Mouse (Mus musculus) midbrain, embryonic 14.5 days (tissue): ENCODE data around the gene Cyb561. TPM values are rescaled to one million over a fixed set of nuclear protein-coding genes. Genes with fewer than 3 reads are reported as not detected.
A peak's percentile ranks its signal among the peaks of the same experiment; 100 is the strongest.

Experiments used
- ATAC-seq: fragments of 200-750 bp; cut with Nextera tagmentation; 2 replicates; pipeline ENCODE4 v1.8.0; 2017; ENCODE audit warnings: moderate number of reproducible peaks, moderate library complexity; ENCODE audit not compliant: low FRiP score, low TSS enrichment
- DNase-seq: peaks from one replicate; pipeline ENCODE4 v3.0.0-alpha.2; 2015
- H3K27ac ChIP-seq: fragments of 300-500 bp; sonication (generic); replicated peaks from 2 replicates; pipeline ENCODE4 v1.5.1; 2014; ENCODE audit warnings: mild to moderate bottlenecking, low read depth, low read length, moderate library complexity
- H3K27me3 ChIP-seq: fragments of 300-500 bp; sonication (generic); 2 replicates; pipeline ENCODE4 v1.6.1; 2014; ENCODE audit warnings: low read length, control low read depth, mixed read lengths; ENCODE audit not compliant: control insufficient read depth, insufficient read depth
- H3K36me3 ChIP-seq: fragments of 300-500 bp; sonication (generic); 2 replicates; pipeline ENCODE4 v1.6.1; 2014; ENCODE audit warnings: low read length, control low read depth; ENCODE audit not compliant: control insufficient read depth, insufficient read depth
- H3K4me1 ChIP-seq: fragments of 300-500 bp; sonication (generic); 2 replicates; pipeline ENCODE4 v1.6.1; 2014; ENCODE audit warnings: mild to moderate bottlenecking, antibody characterized with exemption, low read length, control low read depth; ENCODE audit not compliant: control insufficient read depth, insufficient read depth
- H3K4me2 ChIP-seq: fragments of 300-500 bp; sonication (generic); 2 replicates; pipeline ENCODE4 v1.6.1; 2014; ENCODE audit warnings: mild to moderate bottlenecking, low read length, moderate library complexity
- H3K4me3 ChIP-seq: fragments of 300-500 bp; sonication (generic); replicated peaks from 2 replicates; pipeline ENCODE4 v1.5.1; 2014; ENCODE audit warnings: low read depth, low read length
- H3K9ac ChIP-seq: fragments of 300-500 bp; sonication (generic); replicated peaks from 2 replicates; pipeline ENCODE4 v1.6.1; 2014; ENCODE audit warnings: mild to moderate bottlenecking, low read length, moderate library complexity
- H3K9me3 ChIP-seq: fragments of 300-500 bp; sonication (generic); 2 replicates; pipeline ENCODE4 v1.6.1; 2016; ENCODE audit warnings: low read length, control low read depth, mixed read lengths; ENCODE audit not compliant: control insufficient read depth
- WGBS: fragments of 180-500 bp; shearing (Covaris S2); extraction: QIAGEN DNeasy Blood & Tissue Kit; methylation state at CpG from one replicate; pipeline ENCODE4 v1.1.7; 2014; 5-methylcytosine and 5-hydroxymethylcytosine counted together
- polyA plus RNA-seq: library from polyadenylated mRNA; unstranded; fragments of >200 nt; fragmentation: Nextera tagmentation; extraction: Ambion mirVana; gene quantifications from 2 replicates; pipeline ENCODE4 v1.2.1, GENCODE M21; 2014

The Cyb561 gene
- polyA plus RNA-seq, 1 experiment from 2014 or later, result 45.7 TPM

DNA sequence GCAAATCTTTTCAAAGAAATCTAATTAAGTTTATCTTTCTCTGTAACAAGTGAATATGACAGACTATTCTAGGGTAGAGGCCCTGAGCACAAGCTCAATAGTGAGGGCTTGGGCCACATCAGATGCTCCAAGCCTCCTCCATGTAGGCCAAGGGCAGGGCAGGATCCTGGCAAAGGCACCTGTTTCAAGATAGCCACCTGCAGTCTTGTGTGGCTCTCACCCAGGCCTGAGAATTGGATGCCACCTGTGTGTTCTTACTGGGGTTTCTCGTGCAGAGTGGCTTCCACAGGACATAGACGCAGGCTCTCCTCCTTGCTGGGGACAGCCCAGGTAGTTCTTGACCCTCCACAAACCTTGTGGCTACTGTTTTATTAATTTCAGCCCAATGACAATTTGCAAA is 25.1 kb upstream of the Cyb561 start:
- ATAC-seq (no peak), DNase-seq (no peak)
- Histone ChIP-seq H3K4me2 (no peak overlapping the region), H3K27ac (no peak overlapping the region), H3K9me3 (no peaks in the 10 kb centered on the region), H3K36me3 (no peaks in the 10 kb centered on the region), H3K9ac (no peak overlapping the region), H3K4me1 (no peaks in the 10 kb centered on the region), H3K4me3 (no peak overlapping the region), H3K27me3 (no peaks in the 10 kb centered on the region)
- WGBS, result 73% methylated on average over 2 of the region's 2 CpGs

DNA sequence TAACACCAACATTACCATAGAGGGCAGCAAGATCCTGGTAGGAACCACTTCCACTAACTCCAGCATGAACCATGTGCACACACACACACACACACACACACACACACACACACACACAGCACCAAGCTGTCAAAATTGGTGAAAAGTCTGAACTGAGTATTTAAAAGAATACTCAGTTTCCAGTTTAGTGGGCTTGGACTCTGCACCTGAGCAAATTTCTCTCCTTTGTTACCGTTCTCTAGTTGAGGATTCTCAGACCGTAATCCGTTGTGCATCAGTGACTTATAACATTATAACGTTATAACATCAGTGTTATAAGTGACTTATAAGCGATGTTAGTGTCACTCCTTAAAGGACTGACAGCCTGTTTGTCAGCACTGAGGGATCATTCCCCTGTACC is 22.5 kb upstream of the Cyb561 start:
- DNase-seq (no peak), ATAC-seq (no peak)
- Histone ChIP-seq H3K9ac (no peak overlapping the region), H3K27ac (no peak overlapping the region), H3K4me1 (no peaks in the 10 kb centered on the region), H3K36me3 (no peaks in the 10 kb centered on the region), H3K9me3 (no peaks in the 10 kb centered on the region), H3K4me2 (no peak overlapping the region), H3K27me3 (no peaks in the 10 kb centered on the region), H3K4me3 (no peak overlapping the region)
- WGBS, result 88% methylated on average over 5 of the region's 5 CpGs

DNA sequence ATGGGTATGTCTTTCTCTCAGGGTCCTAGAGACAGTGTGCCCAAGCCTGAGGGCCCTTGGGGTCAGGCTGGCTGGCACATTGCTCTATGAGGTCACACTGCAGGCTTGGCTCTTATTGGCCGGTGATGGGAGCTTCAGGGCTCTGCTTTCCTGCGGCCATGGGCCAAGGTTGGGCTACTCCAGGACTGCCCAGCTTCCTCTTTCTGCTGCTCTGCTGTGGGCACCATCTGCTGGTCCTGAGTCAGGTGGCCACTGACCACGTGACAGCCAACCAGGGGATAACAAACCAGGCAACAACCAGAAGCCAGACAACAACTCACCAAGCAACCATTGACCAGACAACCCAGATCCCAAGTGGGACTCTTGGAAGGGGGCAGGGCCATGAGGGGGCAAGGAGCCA is 21.9 kb upstream of the Cyb561 start:
- ATAC-seq (no peak), DNase-seq (no peak)
- WGBS, result 82% methylated on average over 3 of the region's 3 CpGs
- H3K27me3 ChIP-seq, result no peaks in the 10 kb centered on the region
- H3K27ac ChIP-seq, result no peak overlapping the region
- no peaks in the 10 kb centered on the region for H3K4me1 ChIP-seq
- H3K36me3 ChIP-seq, result no peaks in the 10 kb centered on the region
- no peak overlapping the region for H3K4me3 ChIP-seq
- H3K4me2 ChIP-seq, result no peak overlapping the region
- H3K9me3 ChIP-seq, result no peaks in the 10 kb centered on the region
- no peak overlapping the region for H3K9ac ChIP-seq

DNA sequence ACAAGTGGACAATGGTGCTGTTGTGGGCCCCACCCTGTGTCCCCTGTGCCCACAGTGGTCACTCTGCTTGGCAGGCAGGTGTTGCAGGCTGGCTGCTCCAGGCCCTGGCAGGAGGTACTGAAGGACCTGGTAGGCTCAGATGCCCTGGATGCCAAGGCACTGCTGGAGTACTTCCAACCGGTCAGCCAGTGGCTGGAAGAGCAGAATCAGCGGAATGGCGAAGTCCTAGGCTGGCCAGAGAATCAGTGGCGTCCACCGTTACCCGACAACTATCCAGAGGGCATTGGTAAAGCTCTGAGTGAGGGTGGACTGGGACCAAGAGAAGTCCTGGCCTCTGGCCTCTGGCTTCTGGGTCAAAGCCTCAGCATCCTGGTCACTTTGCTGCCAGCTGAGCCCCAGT is 21.5 kb upstream of the Cyb561 start:
- DNase-seq (no peak), ATAC-seq (no peak)
- 94% methylated on average over 6 of the region's 6 CpGs for WGBS
- Histone ChIP-seq H3K27me3 (no peaks in the 10 kb centered on the region), H3K4me3 (no peak overlapping the region), H3K4me1 (no peaks in the 10 kb centered on the region), H3K9ac (no peak overlapping the region), H3K9me3 (no peaks in the 10 kb centered on the region), H3K4me2 (no peak overlapping the region), H3K36me3 (no peaks in the 10 kb centered on the region), H3K27ac (no peak overlapping the region)

DNA sequence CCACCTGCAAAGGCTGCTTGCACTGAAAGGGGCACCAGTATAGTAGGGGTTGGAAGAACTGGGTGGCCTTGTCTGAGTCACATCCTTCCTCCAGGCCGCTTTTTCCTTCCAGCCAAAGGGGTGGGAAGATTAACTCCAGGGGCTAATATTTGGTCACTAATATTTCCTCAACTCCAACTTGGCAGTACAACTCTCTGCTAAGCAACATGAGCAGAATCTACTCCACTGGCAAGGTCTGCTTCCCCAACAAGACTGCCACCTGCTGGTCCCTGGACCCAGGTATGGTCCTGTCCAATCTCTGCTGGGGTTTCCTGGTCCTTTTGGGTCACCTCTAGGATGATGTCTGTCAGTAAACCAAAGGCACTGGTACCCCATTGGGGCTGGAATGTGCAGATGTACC is 16.4 kb upstream of the Cyb561 start:
- H3K4me1 ChIP-seq, result peaks cover 3% of the 10 kb centered on the region; the same call in 1 of the 2 replicates
- H3K27ac ChIP-seq, result no peak overlapping the region
- peak; percentile 51 for DNase-seq
- WGBS, result 73% methylated on average over 1 of the region's 1 CpGs
- no peak for ATAC-seq
- H3K9me3 ChIP-seq, result no peaks in the 10 kb centered on the region
- H3K4me2 ChIP-seq, result no peak overlapping the region
- H3K36me3 ChIP-seq, result no peaks in the 10 kb centered on the region
- no peak overlapping the region for H3K9ac ChIP-seq
- H3K27me3 ChIP-seq, result peaks cover 15% of the 10 kb centered on the region
- no peak overlapping the region for H3K4me3 ChIP-seq

DNA sequence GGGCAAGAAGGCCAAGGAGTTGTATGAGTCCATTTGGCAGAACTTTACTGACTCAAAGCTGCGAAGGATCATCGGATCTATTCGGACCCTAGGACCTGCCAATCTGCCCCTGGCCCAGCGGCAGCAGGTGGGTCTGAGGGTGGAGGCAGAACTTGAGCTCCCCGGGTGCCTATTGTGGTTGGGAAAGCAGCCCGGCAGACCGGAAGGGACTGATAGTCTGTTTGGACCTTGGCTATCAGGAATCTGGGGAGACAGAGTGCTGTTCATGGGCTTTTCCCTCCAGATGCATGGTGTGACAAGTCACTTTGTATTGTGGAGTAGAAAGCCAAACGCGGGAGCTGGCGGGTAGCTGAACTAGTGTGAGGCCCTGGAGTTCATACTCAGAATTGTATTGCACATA is 15.8 kb upstream of the Cyb561 start:
- H3K9ac ChIP-seq, result no peak overlapping the region
- no peak overlapping the region for H3K27ac ChIP-seq
- H3K4me2 ChIP-seq, result peak overlapping the region; percentile 99
- 49% methylated on average over 10 of the region's 10 CpGs for WGBS
- no peaks in the 10 kb centered on the region for H3K9me3 ChIP-seq
- no peak for ATAC-seq
- peak overlapping the region; percentile 61; the same call in 1 of the 2 replicates for H3K4me3 ChIP-seq
- no peak for DNase-seq
- peaks cover 15% of the 10 kb centered on the region for H3K27me3 ChIP-seq
- no peaks in the 10 kb centered on the region for H3K36me3 ChIP-seq
- peaks cover 3% of the 10 kb centered on the region; the same call in 1 of the 2 replicates for H3K4me1 ChIP-seq

DNA sequence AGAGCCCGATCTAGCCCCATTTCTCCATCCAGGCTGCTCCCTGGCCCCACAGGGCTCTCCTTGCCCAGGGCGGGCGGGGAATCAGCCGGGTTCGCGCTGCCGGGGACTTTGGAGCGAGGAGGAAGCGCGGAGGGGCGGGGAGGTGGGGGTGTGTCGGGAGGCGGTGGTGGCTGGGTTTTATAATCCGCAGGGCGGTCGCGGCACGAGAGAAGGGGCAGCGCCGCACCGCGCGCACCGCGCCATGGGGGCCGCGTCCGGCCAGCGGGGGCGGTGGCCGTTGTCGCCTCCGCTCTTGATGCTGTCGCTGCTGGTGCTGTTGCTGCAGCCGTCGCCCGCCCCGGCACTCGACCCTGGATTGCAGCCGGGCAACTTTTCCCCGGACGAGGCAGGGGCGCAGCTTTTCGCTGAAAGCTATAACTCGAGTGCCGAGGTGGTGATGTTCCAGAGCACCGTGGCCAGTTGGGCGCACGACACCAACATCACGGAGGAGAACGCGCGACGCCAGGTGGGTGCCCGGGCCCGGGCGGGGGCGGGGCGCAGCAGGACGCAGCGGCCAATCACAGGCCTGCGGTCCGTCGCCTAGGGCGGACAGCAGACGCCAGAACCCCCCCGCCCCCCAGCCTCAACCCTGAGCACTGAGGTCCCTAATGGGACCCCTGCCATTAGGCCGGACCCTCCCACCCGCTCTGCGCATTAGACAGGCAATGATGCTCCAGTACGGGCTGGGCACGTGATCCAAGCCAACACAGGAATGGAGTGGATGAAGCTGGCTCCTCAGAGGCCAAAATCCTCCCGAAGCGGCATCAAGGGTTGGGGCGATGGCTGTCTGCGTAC is 14.8 kb upstream of the Cyb561 start, which contains the start of gene Ace:
TSS of gene Ace (plus strand) at position 205 of the 834 bp plus-strand sequence.
- H3K9me3 ChIP-seq, result no peaks in the 10 kb centered on the region
- H3K9ac ChIP-seq, result peak within 1 kb of the TSS; percentile 69
- DNase-seq, result peak; percentile 72
- peak; percentile 64; the same call in 1 of the 2 replicates for ATAC-seq
- no peak within 1 kb of the TSS for H3K27ac ChIP-seq
- H3K4me3 ChIP-seq, result peak within 1 kb of the TSS; percentile 61
- H3K4me2 ChIP-seq, result peak within 1 kb of the TSS; percentile 99
- under 1% methylated on average over 73 of the region's 76 CpGs for WGBS
- no peaks in the 10 kb centered on the region for H3K36me3 ChIP-seq
- H3K27me3 ChIP-seq, result peaks cover 15% of the 10 kb centered on the region
- H3K4me1 ChIP-seq, result peaks cover 3% of the 10 kb centered on the region; the same call in 1 of the 2 replicates

DNA sequence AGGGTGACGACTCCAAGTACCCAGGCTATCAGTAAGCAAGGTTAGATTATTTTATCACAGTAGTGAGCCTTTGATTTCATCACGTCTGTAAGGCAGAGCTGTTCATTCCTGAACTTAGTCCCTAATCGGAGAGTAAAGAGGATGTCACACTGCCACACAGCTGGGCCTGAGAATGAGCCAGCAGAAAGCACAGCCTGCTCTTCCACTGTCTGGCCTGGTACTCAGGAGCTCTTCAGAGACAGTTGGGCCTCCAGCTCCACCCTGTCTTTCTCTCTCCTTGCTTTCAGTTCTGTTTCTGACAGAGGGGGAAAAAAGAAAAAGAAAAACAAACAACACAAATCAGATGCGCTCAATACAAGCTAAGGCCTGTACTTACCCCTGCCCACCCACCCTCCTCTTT is 13.2 kb upstream of the Cyb561 start:
- DNase-seq, result no peak

DNA sequence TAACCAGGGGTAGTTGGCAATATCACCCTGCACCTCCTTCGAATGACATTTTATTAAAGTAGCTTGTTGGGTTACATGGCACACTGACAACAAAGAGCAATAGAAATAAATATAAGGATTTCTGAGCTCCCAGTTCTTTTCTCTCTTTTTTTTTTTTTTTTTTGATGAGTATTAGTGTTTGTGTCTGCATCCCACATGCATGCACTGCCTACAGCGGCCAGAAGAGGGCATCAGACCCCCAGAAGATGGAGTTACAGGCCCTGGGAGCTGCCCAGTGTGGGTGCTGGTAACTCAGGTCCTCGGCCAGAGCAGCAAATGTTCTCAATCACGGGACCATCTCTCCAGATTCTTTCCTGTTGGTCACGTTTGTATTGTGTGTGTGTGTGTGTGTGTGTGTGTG is 11.6 kb upstream of the Cyb561 start:
- H3K4me3 ChIP-seq, result no peak overlapping the region
- ATAC-seq (no peak), DNase-seq (no peak)
- no peak overlapping the region for H3K4me2 ChIP-seq
- H3K9me3 ChIP-seq, result no peaks in the 10 kb centered on the region
- 69% methylated on average over 5 of the region's 5 CpGs for WGBS
- H3K27ac ChIP-seq, result no peak overlapping the region
- H3K27me3 ChIP-seq, result peaks cover 15% of the 10 kb centered on the region
- H3K36me3 ChIP-seq, result no peaks in the 10 kb centered on the region
- H3K9ac ChIP-seq, result no peak overlapping the region
- peaks cover 3% of the 10 kb centered on the region; the same call in 1 of the 2 replicates for H3K4me1 ChIP-seq

More for the DNA sequence above, 13.2 kb upstream of the Cyb561 start:
- no peak for ATAC-seq
- 74% methylated on average over 4 of the region's 4 CpGs for WGBS
- Histone ChIP-seq H3K27ac (no peak overlapping the region), H3K27me3 (peaks cover 15% of the 10 kb centered on the region), H3K9ac (no peak overlapping the region), H3K4me1 (peaks cover 3% of the 10 kb centered on the region; the same call in 1 of the 2 replicates), H3K9me3 (no peaks in the 10 kb centered on the region), H3K4me2 (no peak overlapping the region), H3K36me3 (no peaks in the 10 kb centered on the region), H3K4me3 (no peak overlapping the region)
